Mouse (Mus musculus): Measurements from ENCODE around the gene Gns.

DNA sequence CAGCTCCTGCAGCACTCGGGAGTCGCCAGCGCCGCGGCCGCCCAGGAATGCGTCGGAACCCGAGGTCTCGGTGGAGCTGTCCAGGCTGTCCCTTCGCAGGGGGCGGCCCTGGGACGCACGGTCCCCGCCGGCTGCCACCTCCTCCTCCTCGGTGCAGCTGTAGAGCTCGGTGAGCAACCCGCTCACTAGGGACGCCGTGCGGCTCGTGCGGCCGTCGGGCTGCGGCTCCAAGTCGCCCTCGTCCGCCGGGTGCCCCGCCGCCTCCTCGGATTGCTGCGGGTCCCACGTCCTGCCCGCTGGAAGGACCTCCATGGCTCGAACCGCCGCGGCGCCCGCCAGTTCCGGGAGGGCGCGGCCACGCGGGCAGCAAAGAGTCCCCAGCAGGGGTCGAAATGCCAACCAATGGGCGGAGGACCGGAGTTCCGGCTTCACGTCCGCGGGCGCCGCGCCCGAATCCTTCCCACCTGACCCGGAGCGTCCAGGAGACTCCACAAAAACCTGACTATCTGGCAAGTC is 13.8 kb upstream of the Gns start, which contains the start of gene Tbc1d30:
- TF ChIP-seq CTCF (conservative IDR thresholded peaks at IDR 0.05; ENCODE audit: insufficient read depth, insufficient read length, low read depth, low read length) (no peak), POLR2A (IDR thresholded peaks at IDR 0.05; ENCODE audit: low read depth, low read length) (no peak)
